Mouse (Mus musculus) lung, embryonic 16.5 days (tissue): Measurements from ENCODE around the gene Cat. TPM values are rescaled to one million over a fixed set of nuclear protein-coding genes. Genes with fewer than 3 reads are reported as not detected.

ENCODE experiments used
- ATAC-seq: fragments of 200-750 bp; cut with Nextera tagmentation; 2 replicates; pipeline ENCODE4 v1.8.0; 2017; ENCODE audit warnings: low read depth, mild to moderate bottlenecking, moderate library complexity
- H3K27ac ChIP-seq: fragments of 300-500 bp; sonication (generic); 2 replicates; pipeline ENCODE4 v1.5.1; 2014; ENCODE audit warnings: mild to moderate bottlenecking, control low read depth, low read length
- H3K27me3 ChIP-seq: fragments of 300-500 bp; sonication (generic); 2 replicates; pipeline ENCODE4 v1.6.1; 2014; ENCODE audit warnings: low read depth, low read length, mixed read lengths; ENCODE audit not compliant: control insufficient read depth, insufficient read depth
- H3K36me3 ChIP-seq: fragments of 300-500 bp; sonication (generic); 2 replicates; pipeline ENCODE4 v1.6.1; 2014; ENCODE audit warnings: low read length; ENCODE audit not compliant: control insufficient read depth, insufficient read depth
- H3K4me1 ChIP-seq: fragments of 300-500 bp; sonication (generic); replicated peaks from 2 replicates; pipeline ENCODE4 v1.6.1; 2014; ENCODE audit warnings: low read length, mixed read lengths; ENCODE audit not compliant: control insufficient read depth, insufficient read depth
- H3K4me2 ChIP-seq: fragments of 300-500 bp; sonication (generic); 2 replicates; pipeline ENCODE4 v1.6.1; 2014; ENCODE audit warnings: low read depth, low read length, control low read depth
- H3K4me3 ChIP-seq: fragments of 300-500 bp; sonication (generic); 2 replicates; pipeline ENCODE4 v1.5.1; 2014; ENCODE audit warnings: mild to moderate bottlenecking, low read length, control low read depth
- H3K9ac ChIP-seq: fragments of 300-500 bp; sonication (generic); 2 replicates; pipeline ENCODE4 v1.6.1; 2014; ENCODE audit warnings: low read length, control low read depth
- H3K9me3 ChIP-seq: fragments of 300-500 bp; sonication (generic); 2 replicates; pipeline ENCODE4 v1.6.1; 2016; ENCODE audit warnings: low read length; ENCODE audit not compliant: control insufficient read depth
- WGBS: fragments of 180-500 bp; shearing (Covaris S2); extraction: QIAGEN DNeasy Blood & Tissue Kit; methylation state at CpG from one replicate; pipeline ENCODE4 v1.1.7; 2014; 5-methylcytosine and 5-hydroxymethylcytosine counted together
- polyA plus RNA-seq: library from polyadenylated mRNA; unstranded; fragments of >200 nt; fragmentation: Nextera tagmentation; extraction: Ambion mirVana; gene quantifications from 2 replicates; pipeline ENCODE4 v1.2.1, GENCODE M21; 2015

Cat gene
- 109 and 112 TPM in 2 replicates for polyA plus RNA-seq

DNA sequence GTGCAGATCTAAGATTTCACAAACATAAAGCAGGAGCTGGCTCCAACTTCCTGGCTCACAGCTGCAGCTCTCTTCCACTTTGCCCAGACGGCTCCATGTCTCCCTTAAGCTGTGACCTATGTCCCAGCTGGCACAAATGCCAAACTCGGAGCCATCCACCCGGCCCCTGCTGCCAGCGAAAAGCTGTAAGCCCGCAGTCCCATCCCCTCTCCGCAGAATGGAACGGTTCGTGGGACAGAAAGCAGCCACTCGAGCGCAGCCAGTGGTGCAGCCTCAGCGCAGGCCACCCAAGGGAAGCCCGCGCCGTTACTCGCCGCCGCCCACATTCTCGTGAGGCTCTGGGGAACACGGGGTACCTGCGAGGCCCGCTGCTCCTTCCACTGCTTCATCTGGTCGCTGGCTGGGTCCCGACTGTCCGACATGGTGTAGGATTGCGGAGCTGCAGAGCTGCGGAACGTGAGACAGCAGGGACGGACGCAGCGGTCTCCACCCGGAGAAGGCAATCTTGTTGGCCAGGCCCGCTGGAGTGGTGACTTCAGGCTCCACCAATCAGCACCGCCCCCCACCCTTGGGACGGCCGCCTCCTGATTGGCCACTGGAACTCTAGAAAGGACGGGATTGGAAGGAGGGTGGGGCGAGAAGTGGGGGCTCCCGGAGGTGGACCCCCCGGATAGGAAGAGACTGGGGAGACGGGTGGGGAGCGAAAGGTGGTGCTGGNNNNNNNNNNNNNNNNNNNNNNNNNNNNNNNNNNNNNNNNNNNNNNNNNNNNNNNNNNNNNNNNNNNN lies at the start of gene Cat:
TSS of gene Cat (minus strand) at position 544 of the 785 bp plus-strand sequence.
- Histone ChIP-seq H3K4me1 (peaks cover 16% of the 10 kb centered on the region), H3K9ac (peak within 1 kb of the TSS; percentile 73), H3K27me3 (no peaks in the 10 kb centered on the region), H3K4me3 (peak within 1 kb of the TSS; percentile 74), H3K27ac (peak within 1 kb of the TSS; percentile 92), H3K9me3 (no peaks in the 10 kb centered on the region), H3K4me2 (peak within 1 kb of the TSS; percentile 90), H3K36me3 (no peaks in the 10 kb centered on the region)
- ATAC-seq: peak; percentile 100
- WGBS: 0% methylated on average over 41 of the region's 41 CpGs

DNA sequence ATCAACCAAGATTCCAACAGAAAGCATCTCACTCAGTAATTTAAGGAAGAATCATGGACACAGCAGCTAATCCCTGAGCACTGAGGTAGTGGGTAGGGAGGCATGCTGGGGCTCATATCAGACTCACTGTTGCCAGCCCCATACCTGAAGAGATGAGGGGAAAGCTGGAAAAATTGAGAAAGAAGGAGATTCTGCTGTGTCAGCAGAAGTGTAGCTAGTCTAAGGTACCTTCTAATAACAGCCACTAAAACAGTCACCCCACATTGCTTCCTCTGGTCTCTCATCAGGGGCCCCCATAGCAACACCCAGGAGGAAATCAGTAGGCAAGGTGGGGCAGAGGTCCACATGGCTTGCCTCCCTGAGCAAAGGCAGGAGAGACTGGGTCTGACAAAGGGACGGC lies 40.6 kb upstream of the Cat start:
- WGBS: 87% methylated on average over 1 of the region's 1 CpGs

DNA sequence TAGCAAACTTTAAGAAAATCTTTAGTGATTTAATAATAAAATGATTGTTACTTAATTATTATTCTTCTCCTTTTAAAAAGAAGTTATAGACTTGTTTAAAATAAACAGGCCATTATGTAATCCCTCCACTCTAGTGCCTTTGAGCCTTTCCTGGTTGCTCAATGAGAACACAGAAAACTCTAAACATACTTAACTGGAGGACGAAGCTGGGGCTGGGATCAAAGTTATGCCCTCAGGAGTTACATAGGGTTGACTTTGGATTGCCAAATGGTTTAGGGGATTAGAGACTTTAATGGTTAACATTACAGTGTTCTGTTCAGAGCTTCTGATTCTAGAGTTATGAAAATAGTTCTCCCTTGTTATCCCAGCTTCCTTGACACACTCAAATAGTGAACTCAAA lies 31.5 kb upstream of the Cat start:
- no peak for ATAC-seq
- Histone ChIP-seq H3K9ac (no peak overlapping the region), H3K27ac (no peak overlapping the region), H3K9me3 (no peaks in the 10 kb centered on the region), H3K4me3 (no peak overlapping the region), H3K4me2 (no peak overlapping the region), H3K27me3 (no peaks in the 10 kb centered on the region), H3K36me3 (no peaks in the 10 kb centered on the region), H3K4me1 (no peaks in the 10 kb centered on the region)
- 33% methylated on average over 1 of the region's 1 CpGs for WGBS

More for the DNA sequence above, 40.6 kb upstream of the Cat start:
- no peak overlapping the region for H3K27ac ChIP-seq
- no peaks in the 10 kb centered on the region for H3K27me3 ChIP-seq
- no peak overlapping the region for H3K9ac ChIP-seq
- no peak for ATAC-seq
- no peak overlapping the region for H3K4me3 ChIP-seq
- no peaks in the 10 kb centered on the region for H3K4me1 ChIP-seq
- no peak overlapping the region for H3K4me2 ChIP-seq
- H3K36me3 ChIP-seq: no peaks in the 10 kb centered on the region
- no peaks in the 10 kb centered on the region for H3K9me3 ChIP-seq

- 68% methylated on average over 6 of the region's 6 CpGs for WGBS
- Histone ChIP-seq H3K9ac (no peak overlapping the region), H3K9me3 (no peaks in the 10 kb centered on the region), H3K27me3 (no peaks in the 10 kb centered on the region), H3K4me2 (no peak overlapping the region), H3K4me3 (no peak overlapping the region), H3K4me1 (no peaks in the 10 kb centered on the region), H3K27ac (no peak overlapping the region), H3K36me3 (no peaks in the 10 kb centered on the region)
- ATAC-seq: no peak
These were observed 30.7 kb upstream of the Cat start for GRCm38 (mm10) chr2:103515513-103516180.

GRCm38 (mm10) chr2:103512066-103512795 lies 27.3 kb upstream of the Cat start:
- Histone ChIP-seq H3K27ac (no peak overlapping the region), H3K4me3 (no peak overlapping the region), H3K4me2 (no peak overlapping the region), H3K27me3 (no peaks in the 10 kb centered on the region), H3K4me1 (no peaks in the 10 kb centered on the region), H3K9me3 (no peaks in the 10 kb centered on the region), H3K9ac (no peak overlapping the region), H3K36me3 (no peaks in the 10 kb centered on the region)
- ATAC-seq: no peak
- WGBS: 73% methylated on average over 5 of the region's 5 CpGs

GRCm38 (mm10) chr2:103511631-103512030 lies 26.7 kb upstream of the Cat start:
- Histone ChIP-seq H3K4me2 (no peak overlapping the region), H3K4me1 (no peaks in the 10 kb centered on the region), H3K9me3 (no peaks in the 10 kb centered on the region), H3K4me3 (no peak overlapping the region), H3K9ac (no peak overlapping the region), H3K27me3 (no peaks in the 10 kb centered on the region), H3K36me3 (no peaks in the 10 kb centered on the region), H3K27ac (no peak overlapping the region)
- WGBS: 93% methylated on average over 1 of the region's 1 CpGs
- ATAC-seq: no peak

GRCm38 (mm10) chr2:103511042-103511441 lies 26.1 kb upstream of the Cat start:
- no peak overlapping the region for H3K27ac ChIP-seq
- no peaks in the 10 kb centered on the region for H3K27me3 ChIP-seq
- H3K9me3 ChIP-seq: no peaks in the 10 kb centered on the region
- H3K4me2 ChIP-seq: no peak overlapping the region
- H3K4me1 ChIP-seq: no peaks in the 10 kb centered on the region
- WGBS: 79% methylated on average over 1 of the region's 1 CpGs
- H3K4me3 ChIP-seq: no peak overlapping the region
- H3K36me3 ChIP-seq: no peaks in the 10 kb centered on the region
- no peak for ATAC-seq
- H3K9ac ChIP-seq: no peak overlapping the region

DNA sequence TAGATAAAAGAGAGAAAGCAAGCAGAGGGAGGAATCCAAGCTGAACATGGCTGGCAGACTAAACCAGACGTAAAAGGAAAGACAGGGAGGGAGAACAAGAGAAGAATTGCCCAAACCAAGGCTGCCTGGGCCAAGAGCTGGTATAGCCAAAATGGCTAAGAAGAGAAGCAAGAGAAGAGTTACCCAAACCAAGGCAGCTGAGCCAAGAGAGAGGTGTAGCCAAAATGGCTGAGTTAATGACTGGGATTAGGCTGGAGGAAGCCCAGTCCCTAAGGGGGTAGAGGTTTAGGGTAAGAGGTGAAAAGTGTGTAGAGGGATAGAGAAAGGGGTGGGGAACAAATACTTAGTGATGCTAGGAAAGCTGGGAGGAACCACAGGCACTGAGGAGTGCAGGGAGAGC lies 22.7 kb upstream of the Cat start:
- Histone ChIP-seq H3K27me3 (no peaks in the 10 kb centered on the region), H3K27ac (no peak overlapping the region), H3K9ac (no peak overlapping the region), H3K9me3 (no peaks in the 10 kb centered on the region; the same call in 1 of the 2 replicates), H3K4me1 (no peaks in the 10 kb centered on the region), H3K4me3 (no peak overlapping the region), H3K36me3 (no peaks in the 10 kb centered on the region), H3K4me2 (no peak overlapping the region)
- 81% methylated on average over 1 of the region's 1 CpGs for WGBS
- no peak for ATAC-seq

DNA sequence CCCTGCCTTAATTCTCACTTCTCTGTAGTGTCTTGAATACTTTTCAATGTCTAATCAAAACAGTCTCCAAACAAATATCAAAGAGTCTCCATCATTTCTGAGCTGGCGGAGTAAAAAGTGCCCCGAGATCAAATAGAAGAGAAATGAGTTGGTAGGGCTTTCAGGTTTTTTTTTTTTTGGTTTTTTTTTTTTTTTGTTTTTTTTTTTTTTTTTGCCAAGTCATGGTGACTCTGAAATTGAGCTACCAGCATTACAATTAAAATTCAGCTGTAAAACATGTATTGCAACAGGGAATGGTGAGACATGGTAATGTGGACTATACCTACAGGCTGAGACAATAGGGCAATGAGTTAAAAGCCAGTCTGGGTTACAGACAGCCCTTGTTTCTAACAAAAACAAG lies 21.0 kb upstream of the Cat start:
- Histone ChIP-seq H3K9me3 (no peaks in the 10 kb centered on the region; the same call in 1 of the 2 replicates), H3K4me1 (no peaks in the 10 kb centered on the region), H3K4me2 (no peak overlapping the region), H3K4me3 (no peak overlapping the region), H3K9ac (no peak overlapping the region), H3K27me3 (no peaks in the 10 kb centered on the region), H3K27ac (no peak overlapping the region), H3K36me3 (no peaks in the 10 kb centered on the region)
- WGBS: 98% methylated on average over 2 of the region's 2 CpGs
- ATAC-seq: no peak
